Mouse (Mus musculus) ovary, adult 18-20 months (tissue): ENCODE results near the gene Dcaf11.

Experiments used
- DNase-seq: peaks from one replicate; pipeline ENCODE4 v3.0.0; 2022; ENCODE audit warnings: low spot score, mixed read lengths

Dcaf11 gene

DNA sequence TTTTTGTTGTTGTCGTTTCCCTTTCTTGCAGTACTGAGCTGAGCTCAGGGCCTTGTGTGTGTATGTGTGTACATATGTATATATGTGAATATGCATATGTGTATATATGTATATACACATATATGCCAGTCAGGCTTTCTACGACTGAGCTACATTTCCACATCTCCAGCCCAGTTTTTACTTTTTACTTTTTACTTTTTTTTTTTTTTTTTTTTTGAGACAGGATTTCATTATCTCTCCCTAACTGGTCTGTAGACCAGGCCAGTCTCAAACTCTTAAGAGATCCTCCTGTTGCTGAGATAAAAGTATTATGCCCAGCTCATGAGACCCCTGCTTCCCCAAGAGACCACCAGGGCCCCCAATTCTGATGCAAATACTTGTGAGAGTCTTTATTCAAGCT lies 57.0 kb downstream of the Dcaf11 start:
- DNase-seq, result no peak

GRCm38 (mm10) chr14:55617822-55618221 lies 58.0 kb downstream of the Dcaf11 start, which contains the start of gene Rec8:
TSS of gene Rec8 (plus strand) at chr14:55618037.
- DNase-seq, result peak; percentile 20

DNA sequence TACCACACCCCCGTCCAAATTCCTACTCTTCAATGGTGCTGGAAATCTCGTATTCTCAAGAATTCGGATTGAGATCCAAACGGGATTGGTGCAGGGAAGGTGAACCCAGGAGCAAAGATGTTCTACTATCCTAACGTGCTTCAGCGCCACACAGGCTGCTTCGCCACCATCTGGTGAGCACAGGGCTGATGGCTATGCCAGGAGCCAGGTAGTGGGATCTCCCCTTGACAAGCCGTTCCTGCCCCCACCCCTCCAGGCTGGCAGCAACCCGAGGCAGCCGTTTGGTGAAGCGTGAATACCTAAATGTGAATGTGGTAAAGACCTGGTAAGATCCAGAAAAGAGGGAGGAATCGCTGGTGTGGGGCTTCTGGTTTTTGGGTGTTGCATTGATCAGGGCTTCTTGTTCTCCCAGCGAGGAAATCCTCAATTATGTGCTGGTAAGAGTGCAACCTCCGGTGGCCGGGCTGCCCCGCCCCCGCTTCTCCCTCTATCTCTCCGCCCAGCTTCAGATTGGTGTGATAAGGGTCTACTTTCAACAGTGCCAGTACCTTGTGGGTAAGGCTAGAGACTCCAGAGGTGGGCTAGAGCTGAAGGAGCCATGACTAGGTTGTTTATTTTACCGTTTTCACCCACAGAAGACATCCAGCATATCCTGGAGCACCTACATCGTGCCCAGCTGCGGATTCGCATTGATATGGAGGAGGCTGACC lies 58.8 kb downstream of the Dcaf11 start:
- no peak for DNase-seq
